Mouse (Mus musculus) heart, embryonic 12.5 days (tissue): ENCODE data around the gene Foxa1. TPM values are rescaled to one million over a fixed set of nuclear protein-coding genes. Genes with fewer than 3 reads are reported as not detected.

Source experiments
- ATAC-seq: fragments of 200-750 bp; cut with Nextera tagmentation; 2 replicates; pipeline ENCODE4 v1.8.0; 2017; ENCODE audit warnings: moderate TSS enrichment, moderate library complexity; ENCODE audit not compliant: insufficient number of reproducible peaks, low FRiP score
- H3K27ac ChIP-seq: fragments of 300-500 bp; sonication (generic); 2 replicates; pipeline ENCODE4 v1.5.1; 2016; ENCODE audit warnings: mild to moderate bottlenecking, moderate library complexity; ENCODE audit not compliant: poor library complexity, severe bottlenecking
- H3K27me3 ChIP-seq: fragments of 300-500 bp; sonication (generic); replicated peaks from 2 replicates; pipeline ENCODE4 v1.6.1; 2016; ENCODE audit warnings: mild to moderate bottlenecking, moderate library complexity
- H3K36me3 ChIP-seq: fragments of 300-500 bp; sonication (generic); 2 replicates; pipeline ENCODE4 v1.6.1; 2016; ENCODE audit warnings: mild to moderate bottlenecking, moderate library complexity
- H3K4me1 ChIP-seq: fragments of 300-500 bp; sonication (generic); replicated peaks from 2 replicates; pipeline ENCODE4 v1.6.1; 2016; ENCODE audit warnings: mild to moderate bottlenecking
- H3K4me2 ChIP-seq: fragments of 300-500 bp; sonication (generic); 2 replicates; pipeline ENCODE4 v1.6.1; 2016; ENCODE audit warnings: mild to moderate bottlenecking, moderate library complexity
- H3K4me3 ChIP-seq: fragments of 300-500 bp; sonication (generic); 2 replicates; pipeline ENCODE4 v1.5.1; 2016; ENCODE audit warnings: mild to moderate bottlenecking
- H3K9ac ChIP-seq: fragments of 300-500 bp; sonication (generic); 2 replicates; pipeline ENCODE4 v1.6.1; 2016; ENCODE audit warnings: mild to moderate bottlenecking, moderate library complexity
- H3K9me3 ChIP-seq: fragments of 300-500 bp; sonication (generic); replicated peaks from 2 replicates; pipeline ENCODE4 v1.6.1; 2016; ENCODE audit warnings: mild to moderate bottlenecking, moderate library complexity
- WGBS: fragments of 180-500 bp; shearing (Covaris S2); methylation state at CpG from one replicate; pipeline ENCODE4 v1.1.7; 2016; 5-methylcytosine and 5-hydroxymethylcytosine counted together
- polyA plus RNA-seq: library from polyadenylated mRNA; unstranded; fragments of >200 nt; fragmentation: Nextera tagmentation; extraction: Ambion mirVana; gene quantifications from 2 replicates; pipeline ENCODE4 v1.2.1, GENCODE M21; 2016

Gene Foxa1
- polyA plus RNA-seq, 1 experiment from 2014 or later = 0.13 TPM

DNA sequence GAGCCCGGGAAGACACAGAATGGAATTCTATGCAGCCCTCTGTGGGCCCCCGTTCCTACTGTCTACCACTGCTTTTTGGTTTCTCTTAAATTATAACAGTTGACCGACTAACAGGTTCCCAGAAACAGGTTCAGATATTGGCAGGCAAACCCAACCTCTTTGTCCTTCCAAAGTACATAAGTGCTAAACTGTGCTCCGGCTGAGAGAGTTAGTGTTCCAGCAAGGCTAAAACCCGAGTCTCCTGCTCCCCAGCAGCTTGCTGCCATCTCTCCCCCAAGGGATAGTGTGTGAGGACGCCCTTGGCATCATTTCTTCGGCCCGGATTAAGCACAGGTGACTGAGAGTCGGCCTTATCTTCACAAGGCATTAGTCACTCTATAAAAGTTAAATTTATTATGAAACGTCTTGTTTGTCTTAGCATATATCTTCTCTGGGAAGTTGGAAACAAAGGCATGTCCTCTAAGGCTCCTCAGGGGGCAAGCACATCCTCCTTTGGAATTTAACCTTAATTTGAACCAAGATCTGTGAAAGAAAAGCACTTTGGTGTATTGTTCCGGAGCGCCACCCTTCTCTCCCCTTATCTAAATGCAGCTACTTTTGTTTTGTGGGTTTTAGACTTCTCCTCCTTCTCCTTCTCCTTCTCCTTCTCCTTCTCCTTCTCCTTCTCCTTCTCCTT is 30.9 kb downstream of the Foxa1 start:
- Histone ChIP-seq H3K36me3 (no peaks in the 10 kb centered on the region), H3K27me3 (no peaks in the 10 kb centered on the region), H3K9me3 (no peaks in the 10 kb centered on the region), H3K4me1 (no peaks in the 10 kb centered on the region), H3K27ac (no peak overlapping the region), H3K4me3 (no peak overlapping the region), H3K4me2 (no peak overlapping the region), H3K9ac (no peak overlapping the region)
- WGBS = 55% methylated on average over 12 of the region's 12 CpGs
- ATAC-seq = no peak

DNA sequence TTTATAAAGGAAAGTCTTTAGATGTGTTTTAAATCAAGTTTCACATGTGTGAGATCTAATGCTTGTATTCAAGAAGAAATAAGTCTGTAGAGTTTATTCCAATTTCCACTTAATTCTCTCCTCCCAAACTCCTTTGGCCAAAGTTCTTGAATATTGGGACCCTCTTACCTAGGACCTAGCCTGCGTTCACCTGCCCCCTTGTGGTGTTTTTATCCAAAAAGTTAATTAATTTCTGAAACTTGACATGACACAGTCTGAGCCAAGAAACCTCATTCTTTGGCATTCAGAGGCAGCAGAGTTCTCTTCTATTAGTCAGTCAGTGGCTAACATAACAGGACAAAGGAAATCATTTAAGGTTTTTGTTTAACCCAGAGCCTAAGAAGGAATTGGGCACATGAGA is 32.2 kb downstream of the Foxa1 start:
- Histone ChIP-seq H3K27me3 (no peaks in the 10 kb centered on the region), H3K9ac (no peak overlapping the region), H3K4me2 (no peak overlapping the region), H3K36me3 (no peaks in the 10 kb centered on the region), H3K27ac (no peak overlapping the region), H3K4me3 (no peak overlapping the region), H3K9me3 (no peaks in the 10 kb centered on the region), H3K4me1 (no peaks in the 10 kb centered on the region)
- no peak for ATAC-seq
- 65% methylated on average over 1 of the region's 1 CpGs for WGBS

DNA sequence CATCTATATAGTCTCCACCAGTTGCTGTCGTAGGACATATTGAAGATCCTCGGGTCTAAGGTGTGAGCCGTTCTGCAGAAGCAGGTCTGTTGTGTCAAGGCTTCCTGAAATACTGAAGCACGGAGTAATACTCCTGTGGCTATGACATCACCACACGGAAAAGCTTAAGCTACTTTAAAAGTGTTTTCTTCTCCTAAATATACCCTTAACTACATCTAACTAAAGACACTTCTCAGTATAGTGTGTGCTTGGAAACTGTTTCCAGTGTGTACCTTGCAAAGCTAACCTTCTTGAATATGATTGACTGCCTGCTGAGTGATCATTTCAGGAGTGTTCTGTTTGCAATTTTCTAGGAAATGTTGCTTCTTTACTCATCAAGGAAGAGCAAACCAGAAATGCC is 35.2 kb downstream of the Foxa1 start:
- H3K4me1 ChIP-seq = no peaks in the 10 kb centered on the region
- H3K27ac ChIP-seq = no peak overlapping the region
- H3K9ac ChIP-seq = no peak overlapping the region
- H3K36me3 ChIP-seq = no peaks in the 10 kb centered on the region
- WGBS = 81% methylated on average over 5 of the region's 5 CpGs
- no peak overlapping the region for H3K4me2 ChIP-seq
- H3K4me3 ChIP-seq = no peak overlapping the region
- no peak for ATAC-seq
- H3K9me3 ChIP-seq = no peaks in the 10 kb centered on the region
- no peaks in the 10 kb centered on the region for H3K27me3 ChIP-seq

DNA sequence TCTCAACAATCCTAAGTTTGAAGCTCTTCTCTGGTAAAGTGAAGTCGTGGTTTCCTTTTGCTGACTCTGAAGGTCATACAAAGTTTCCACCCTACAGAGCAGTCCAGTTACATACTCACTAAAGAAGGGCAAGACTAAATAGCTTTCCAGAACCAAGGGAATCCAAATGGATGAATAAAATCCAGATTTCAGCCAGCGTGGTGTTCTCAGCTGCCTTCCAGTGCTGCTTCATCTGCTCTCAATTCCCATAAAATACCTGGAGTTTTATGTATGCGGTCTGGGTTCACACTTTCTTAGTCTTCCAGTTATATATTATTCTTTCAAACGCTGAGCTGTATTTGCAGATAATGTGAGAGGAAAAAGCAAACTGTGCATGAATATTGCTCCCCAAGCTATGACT is 35.6 kb downstream of the Foxa1 start:
- Histone ChIP-seq H3K27me3 (no peaks in the 10 kb centered on the region), H3K36me3 (no peaks in the 10 kb centered on the region), H3K4me1 (no peaks in the 10 kb centered on the region), H3K27ac (no peak overlapping the region), H3K9me3 (no peaks in the 10 kb centered on the region), H3K4me3 (no peak overlapping the region), H3K9ac (no peak overlapping the region), H3K4me2 (no peak overlapping the region)
- ATAC-seq = no peak
- WGBS = 82% methylated on average over 4 of the region's 4 CpGs

DNA sequence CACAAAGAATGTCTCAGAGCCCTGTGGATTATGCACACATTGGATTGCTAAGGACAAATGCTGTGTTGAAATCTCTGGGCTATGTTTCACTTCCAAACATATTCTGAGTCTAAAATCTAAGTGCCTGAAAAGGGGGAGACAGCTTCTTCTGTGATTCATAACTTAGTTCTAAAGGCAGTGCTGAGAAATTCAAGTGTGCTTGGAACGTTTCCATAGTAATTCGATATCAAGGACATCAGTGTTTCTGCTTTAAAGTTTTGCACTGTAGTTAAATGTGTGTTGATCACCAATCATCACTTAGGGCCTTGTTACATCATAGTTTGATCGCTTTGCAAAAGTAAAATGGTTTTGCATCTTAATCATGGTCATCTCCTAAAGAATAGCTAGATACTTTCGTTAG is 37.0 kb downstream of the Foxa1 start:
- Histone ChIP-seq H3K27ac (no peak overlapping the region), H3K9ac (no peak overlapping the region), H3K9me3 (no peaks in the 10 kb centered on the region), H3K4me2 (no peak overlapping the region), H3K36me3 (no peaks in the 10 kb centered on the region), H3K4me1 (no peaks in the 10 kb centered on the region), H3K4me3 (no peak overlapping the region), H3K27me3 (no peaks in the 10 kb centered on the region)
- no peak for ATAC-seq
- 73% methylated on average over 4 of the region's 4 CpGs for WGBS

DNA sequence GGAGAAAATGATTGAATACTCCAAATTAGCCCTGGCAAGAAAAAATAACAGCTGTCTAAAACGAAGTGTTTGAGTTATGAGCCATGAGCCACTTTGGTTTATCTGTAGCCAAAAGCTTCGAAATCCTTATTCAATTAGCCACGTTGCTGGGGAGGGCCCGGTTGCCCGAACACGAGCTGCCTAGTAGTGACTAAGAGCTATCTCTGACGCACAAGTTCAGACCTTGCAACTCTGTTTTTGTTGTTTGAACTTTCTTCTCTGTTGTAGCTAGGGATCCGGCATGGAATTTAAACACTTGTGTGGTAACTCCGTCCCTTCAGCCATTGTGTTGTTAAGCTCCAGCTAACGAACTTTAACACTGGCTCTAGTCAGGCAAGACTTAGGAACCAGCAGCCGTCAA is 37.8 kb downstream of the Foxa1 start:
- ATAC-seq = no peak
- no peak overlapping the region for H3K9ac ChIP-seq
- H3K4me1 ChIP-seq = no peaks in the 10 kb centered on the region
- 53% methylated on average over 11 of the region's 11 CpGs for WGBS
- H3K4me3 ChIP-seq = no peak overlapping the region
- no peaks in the 10 kb centered on the region for H3K36me3 ChIP-seq
- H3K27me3 ChIP-seq = no peaks in the 10 kb centered on the region
- no peak overlapping the region for H3K27ac ChIP-seq
- no peaks in the 10 kb centered on the region for H3K9me3 ChIP-seq
- H3K4me2 ChIP-seq = no peak overlapping the region

DNA sequence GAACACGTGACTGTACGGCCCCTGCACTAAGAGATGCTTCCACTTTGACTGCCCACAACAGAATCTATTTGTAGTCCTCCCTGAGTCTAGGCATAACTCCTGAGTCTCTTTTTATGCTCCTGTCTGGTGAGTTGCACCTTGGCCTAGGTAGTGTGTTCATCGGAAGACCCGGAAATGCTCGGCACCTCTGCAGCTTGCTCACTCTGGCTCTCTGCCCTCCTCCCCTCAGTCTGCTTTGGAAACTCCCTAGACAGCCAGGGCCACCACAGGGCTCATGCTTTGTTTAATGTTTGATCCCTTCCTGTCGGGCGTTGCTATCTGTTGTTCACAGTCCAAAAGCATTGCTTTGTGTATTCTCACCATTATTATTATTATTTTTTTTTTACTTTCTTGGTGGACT is 41.4 kb downstream of the Foxa1 start:
- Histone ChIP-seq H3K9ac (no peak overlapping the region), H3K36me3 (no peaks in the 10 kb centered on the region), H3K27ac (no peak overlapping the region), H3K9me3 (no peaks in the 10 kb centered on the region), H3K27me3 (no peaks in the 10 kb centered on the region), H3K4me2 (no peak overlapping the region), H3K4me3 (no peak overlapping the region), H3K4me1 (no peaks in the 10 kb centered on the region)
- no peak for ATAC-seq
- 74% methylated on average over 7 of the region's 7 CpGs for WGBS

DNA sequence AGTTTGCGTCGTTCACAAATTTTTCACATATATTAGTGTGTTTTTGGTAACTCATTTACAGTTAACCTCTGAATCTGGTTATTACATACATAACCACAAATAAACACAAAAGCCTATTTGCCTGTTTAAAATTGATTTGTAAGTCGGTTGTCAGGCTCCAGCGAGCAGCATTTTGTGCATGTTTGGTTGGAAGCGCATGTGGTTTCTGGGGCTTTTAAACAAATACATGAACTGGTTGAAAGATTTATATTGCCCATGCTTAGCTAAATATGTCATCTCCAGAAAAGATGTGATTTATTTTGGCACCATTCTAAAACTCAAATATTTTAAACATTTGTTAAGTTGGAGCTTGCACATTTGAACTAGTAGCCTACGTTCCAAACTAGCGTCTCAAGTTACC is 46.5 kb downstream of the Foxa1 start:
- 85% methylated on average over 7 of the region's 7 CpGs for WGBS
- ATAC-seq = no peak
- Histone ChIP-seq H3K9me3 (no peaks in the 10 kb centered on the region), H3K36me3 (no peaks in the 10 kb centered on the region), H3K9ac (no peak overlapping the region), H3K4me3 (no peak overlapping the region), H3K4me2 (no peak overlapping the region), H3K27me3 (no peaks in the 10 kb centered on the region), H3K27ac (no peak overlapping the region), H3K4me1 (no peaks in the 10 kb centered on the region)

DNA sequence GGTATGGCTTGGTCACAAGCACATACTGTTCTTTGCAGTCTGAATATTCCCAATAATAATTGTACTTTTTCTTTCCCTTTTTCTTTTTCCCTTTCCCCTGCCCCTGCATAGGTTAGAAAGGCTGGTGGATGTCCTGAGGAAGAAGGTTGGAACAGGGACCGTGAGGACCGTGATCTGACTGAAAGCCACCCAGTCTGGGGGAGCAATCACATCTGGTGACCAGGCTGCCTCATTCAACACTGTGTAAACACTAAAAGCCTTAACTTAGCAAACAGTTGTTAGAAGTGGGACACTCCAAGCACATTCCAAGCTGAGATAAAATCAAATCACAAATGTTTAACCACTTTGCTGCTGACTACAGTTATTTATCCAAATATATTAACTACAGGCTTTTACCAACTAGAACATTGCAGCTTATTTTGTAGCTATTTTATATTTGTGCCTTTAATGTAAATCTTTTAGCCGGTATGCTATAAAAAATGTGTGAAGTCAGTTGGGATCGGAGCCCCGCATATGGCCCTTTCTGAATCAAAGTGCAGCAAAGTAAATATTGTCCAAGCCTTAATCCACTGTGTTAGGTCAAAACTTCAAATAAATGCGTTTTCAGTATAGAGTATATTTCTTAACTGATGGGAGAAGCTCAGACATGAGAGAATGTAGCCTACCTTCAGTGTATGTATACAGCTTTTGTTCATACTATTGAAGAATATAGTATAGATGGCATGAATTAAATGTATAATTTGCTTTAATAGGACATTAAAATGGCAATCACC is 50.2 kb downstream of the Foxa1 start:
- H3K4me2 ChIP-seq = no peak overlapping the region
- H3K9ac ChIP-seq = no peak overlapping the region
- no peaks in the 10 kb centered on the region for H3K9me3 ChIP-seq
- H3K4me3 ChIP-seq = no peak overlapping the region
- no peaks in the 10 kb centered on the region for H3K4me1 ChIP-seq
- no peak overlapping the region for H3K27ac ChIP-seq
- 66% methylated on average over 6 of the region's 6 CpGs for WGBS
- H3K36me3 ChIP-seq = no peaks in the 10 kb centered on the region
- no peak for ATAC-seq
- no peaks in the 10 kb centered on the region for H3K27me3 ChIP-seq

Other genes with a start within 250 kb of the Foxa1 start
- 0.20 and 0.49 TPM in 2 replicates for gene Ttc6, start 17.2 kb upstream of the Foxa1 start, polyA plus RNA-seq